In genomic region chr11:7534590-7534989, GRCm38 (mm10) we compare ENCODE assay signal across 12 mouse cellular contexts.
"Had no signal": no experiment of that assay in that cellular context is flagged by ENCODE, and none has a peak within 500 bp of the region (broad histone marks: within the 10 kb centered on the region; RNA-seq: fewer than 3 reads in every experiment).

No protein-coding gene starts in this region.

- DNase-seq: liver, postnatal 0 days; lung, adult 2 months; lung, postnatal 4 days; midbrain, embryonic 14.5 days; retina, postnatal 1 day; right cerebral cortex, adult 18-20 months; right cerebral cortex, postnatal 25 days; right cerebral cortex, postnatal 4 days; spleen, adult 18-20 months; thymus, adult 2 months; thymus, postnatal 25 days; thymus, postnatal 4 days had no signal
